Mouse (Mus musculus) liver, postnatal 0 days (tissue): ENCODE measurements around the gene Gm32742.

Experiments used
- CTCF ChIP-seq: sonication (generic); IDR thresholded peaks from 2 replicates; pipeline ENCODE4 v1.5.1; 2016; ENCODE audit warnings: antibody characterized with exemption, low read depth
- EP300 ChIP-seq: IDR thresholded peaks from 2 replicates; pipeline ENCODE4 v1.6.1; 2016; ENCODE audit warnings: antibody characterized with exemption, low read depth, mild to moderate bottlenecking

- no peak for TF ChIP-seq EP300
- TF ChIP-seq CTCF, result no peak
Observed at GRCm38 (mm10) chr9:51137432-51137831, 27.9 kb downstream of the Gm32742 start.
